Mouse (Mus musculus) MEL (cell line): ENCODE measurements at regions not wholly inside any gene's neighbourhood (a gene's known extent, or its start where the extent isn't known, plus 50 kb on each side); places are given as distances from the start of the nearest gene placed in this dataset.

Experiments
- CHD1 ChIP-seq: IDR thresholded peaks from 2 replicates; pipeline ENCODE4 v1.6.1; 2012; ENCODE audit warnings: low read depth, mild to moderate bottlenecking, inconsistent platforms, low read length, improper control_type of control experiment
- CTCF ChIP-seq, 3 experiments: IDR thresholded peaks in 2 of 3; conservative IDR thresholded peaks in 1 of 3; 2 replicates each; pipeline ENCODE4 v1.5.1; 2011 to 2012; ENCODE audit warnings: low read length in 3 of 3, low read depth in 2 of 3, mild to moderate bottlenecking in 2 of 3, improper control_type of control experiment in 1 of 3, inconsistent platforms in 1 of 3, mixed read lengths in 1 of 3, moderate library complexity in 1 of 3; ENCODE audit not compliant: control insufficient read depth in 1 of 3, insufficient read depth in 1 of 3, poor library complexity in 1 of 3, severe bottlenecking in 1 of 3
- E2F4 ChIP-seq: IDR thresholded peaks from 2 replicates; pipeline ENCODE4 v1.6.1; 2011; ENCODE audit warnings: low read depth, low read length, improper control_type of control experiment, borderline replicate concordance
- EP300 ChIP-seq, 2 experiments: IDR thresholded peaks; 2 replicates each; pipeline ENCODE4 v1.6.1; 2011; ENCODE audit warnings: improper control_type of control experiment in 2 of 2, low read length in 2 of 2, low read depth in 1 of 2, mild to moderate bottlenecking in 1 of 2
- GABPA ChIP-seq: IDR thresholded peaks from 2 replicates; pipeline ENCODE4 v1.6.1; 2012; ENCODE audit warnings: low read depth, mild to moderate bottlenecking, inconsistent platforms, low read length, improper control_type of control experiment, moderate library complexity
- HCFC1 ChIP-seq: IDR thresholded peaks from 2 replicates; pipeline ENCODE4 v1.6.1; 2012; ENCODE audit warnings: low read depth, mild to moderate bottlenecking, inconsistent platforms, low read length, improper control_type of control experiment, moderate library complexity
- POLR2A ChIP-seq, 2 experiments: IDR thresholded peaks; 2 replicates each; pipeline ENCODE4 v1.6.1; 2011 to 2012; ENCODE audit warnings: low read length in 2 of 2, mild to moderate bottlenecking in 2 of 2, control low read depth in 1 of 2, improper control_type of control experiment in 1 of 2, low read depth in 1 of 2, moderate library complexity in 1 of 2; ENCODE audit not compliant: control insufficient read depth in 1 of 2, insufficient read depth in 1 of 2, poor library complexity in 1 of 2
- SMC3 ChIP-seq: IDR thresholded peaks from 2 replicates; pipeline ENCODE4 v1.6.1; 2011; ENCODE audit warnings: low read depth, low read length, improper control_type of control experiment
- TCF12 ChIP-seq: IDR thresholded peaks from 2 replicates; pipeline ENCODE4 v1.6.1; 2014; ENCODE audit warnings: low read depth, mild to moderate bottlenecking, inconsistent platforms, low read length, improper control_type of control experiment, moderate library complexity
- ZC3H11A ChIP-seq: IDR thresholded peaks from 2 replicates; pipeline ENCODE4 v1.6.1; 2012; ENCODE audit warnings: low read depth, mild to moderate bottlenecking, inconsistent platforms, low read length, improper control_type of control experiment

GRCm38 (mm10) chr9:33901313-33902076, 584.2 kb upstream of the Kirrel3 start:
- no peak for TF ChIP-seq CTCF (IDR thresholded peaks at IDR 0.05 in 2 of 3, conservative IDR thresholded peaks at IDR 0.05 in 1 of 3; ENCODE audit: control insufficient read depth in 1 of 3, insufficient read depth in 1 of 3, low read depth in 2 of 3, low read length in 3 of 3, poor library complexity in 1 of 3, severe bottlenecking in 1 of 3)
- no peak for TF ChIP-seq E2F4
- no peak for TF ChIP-seq HCFC1
- no peak for TF ChIP-seq TCF12
- TF ChIP-seq GABPA: no peak
- TF ChIP-seq EP300 (IDR thresholded peaks at IDR 0.05; ENCODE audit: low read depth in 1 of 2, low read length in 2 of 2): no peak
- no peak for TF ChIP-seq POLR2A (IDR thresholded peaks at IDR 0.05; ENCODE audit: control insufficient read depth in 1 of 2, insufficient read depth in 1 of 2, low read depth in 1 of 2, low read length in 2 of 2, poor library complexity in 1 of 2)
- no peak for TF ChIP-seq SMC3
- TF ChIP-seq ZC3H11A: no peak
- no peak for TF ChIP-seq CHD1
